Mouse (Mus musculus) intestine, postnatal 0 days (tissue): ENCODE measurements at regions not wholly inside any gene's neighbourhood (a gene's known extent, or its start where the extent isn't known, plus 50 kb on each side); places are given as distances from the start of the nearest gene placed in this dataset.

Experiments used
- ATAC-seq: fragments of 200-750 bp; cut with Nextera tagmentation; 2 replicates; pipeline ENCODE4 v1.8.0; 2017; ENCODE audit warnings: mild to moderate bottlenecking, moderate TSS enrichment, moderate library complexity
- H3K27ac ChIP-seq: fragments of 300-500 bp; sonication (generic); 2 replicates; pipeline ENCODE4 v1.5.1; 2014; ENCODE audit warnings: mild to moderate bottlenecking, low read depth, low read length, moderate library complexity
- H3K27me3 ChIP-seq: fragments of 300-500 bp; sonication (generic); replicated peaks from 2 replicates; pipeline ENCODE4 v1.6.1; 2014; ENCODE audit warnings: low read length, mixed read lengths; ENCODE audit not compliant: control insufficient read depth, insufficient read depth
- H3K36me3 ChIP-seq: fragments of 300-500 bp; sonication (generic); 2 replicates; pipeline ENCODE4 v1.6.1; 2014; ENCODE audit warnings: mild to moderate bottlenecking, moderate library complexity; ENCODE audit not compliant: control insufficient read depth, insufficient read depth
- H3K4me1 ChIP-seq: fragments of 300-500 bp; sonication (generic); replicated peaks from 2 replicates; pipeline ENCODE4 v1.6.1; 2014; ENCODE audit warnings: antibody characterized with exemption, low read length, mixed read lengths; ENCODE audit not compliant: control insufficient read depth, insufficient read depth
- H3K4me2 ChIP-seq: fragments of 300-500 bp; sonication (generic); replicated peaks from 2 replicates; pipeline ENCODE4 v1.6.1; 2014; ENCODE audit warnings: low read depth, mild to moderate bottlenecking, moderate library complexity
- H3K4me3 ChIP-seq: fragments of 300-500 bp; sonication (generic); 2 replicates; pipeline ENCODE4 v1.5.1; 2014; ENCODE audit warnings: low read depth, low read length
- H3K9ac ChIP-seq: fragments of 300-500 bp; sonication (generic); 2 replicates; pipeline ENCODE4 v1.6.1; 2014; ENCODE audit warnings: mild to moderate bottlenecking, low read depth, low read length
- H3K9me3 ChIP-seq: fragments of 300-500 bp; sonication (generic); 2 replicates; pipeline ENCODE4 v1.6.1; 2016; ENCODE audit warnings: mixed run types; ENCODE audit not compliant: control insufficient read depth
- CTCF ChIP-seq: sonication (generic); IDR thresholded peaks from 2 replicates; pipeline ENCODE4 v1.5.1; 2016; ENCODE audit warnings: low read depth, mild to moderate bottlenecking, control low read depth, antibody characterized with exemption, moderate library complexity
- WGBS: fragments of 180-500 bp; shearing (Covaris S2); extraction: QIAGEN DNeasy Blood & Tissue Kit; methylation state at CpG from one replicate; pipeline ENCODE4 v1.1.7; 2014; 5-methylcytosine and 5-hydroxymethylcytosine counted together

DNA sequence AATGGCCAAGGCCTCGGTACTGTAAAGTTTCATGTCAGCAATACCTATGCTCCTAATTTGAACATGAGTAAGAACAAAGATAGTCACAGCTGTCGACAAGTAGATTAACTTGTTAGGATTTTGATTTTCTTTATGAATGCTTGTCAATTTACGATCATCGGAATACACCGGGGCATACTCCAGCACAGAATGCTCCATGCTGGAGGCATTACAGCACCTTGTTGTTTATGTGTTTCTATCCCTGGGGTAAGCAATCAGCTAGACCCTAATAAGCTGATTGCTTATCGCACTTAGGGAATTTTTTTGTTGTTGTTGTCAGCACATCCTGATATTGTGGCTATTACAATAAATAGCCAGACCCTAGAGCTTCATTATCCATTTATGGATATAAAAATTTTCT lies 66.4 kb upstream of the Rnf152 start:
- no peak overlapping the region for H3K4me3 ChIP-seq
- ATAC-seq: no peak
- no peaks in the 10 kb centered on the region for H3K4me1 ChIP-seq
- no peak overlapping the region for H3K9ac ChIP-seq
- no peaks in the 10 kb centered on the region for H3K9me3 ChIP-seq
- H3K36me3 ChIP-seq: no peaks in the 10 kb centered on the region
- no peak overlapping the region for H3K4me2 ChIP-seq
- no peak overlapping the region for H3K27ac ChIP-seq
- 93% methylated on average over 6 of the region's 6 CpGs for WGBS
- no peaks in the 10 kb centered on the region for H3K27me3 ChIP-seq
- no peak for TF ChIP-seq CTCF

DNA sequence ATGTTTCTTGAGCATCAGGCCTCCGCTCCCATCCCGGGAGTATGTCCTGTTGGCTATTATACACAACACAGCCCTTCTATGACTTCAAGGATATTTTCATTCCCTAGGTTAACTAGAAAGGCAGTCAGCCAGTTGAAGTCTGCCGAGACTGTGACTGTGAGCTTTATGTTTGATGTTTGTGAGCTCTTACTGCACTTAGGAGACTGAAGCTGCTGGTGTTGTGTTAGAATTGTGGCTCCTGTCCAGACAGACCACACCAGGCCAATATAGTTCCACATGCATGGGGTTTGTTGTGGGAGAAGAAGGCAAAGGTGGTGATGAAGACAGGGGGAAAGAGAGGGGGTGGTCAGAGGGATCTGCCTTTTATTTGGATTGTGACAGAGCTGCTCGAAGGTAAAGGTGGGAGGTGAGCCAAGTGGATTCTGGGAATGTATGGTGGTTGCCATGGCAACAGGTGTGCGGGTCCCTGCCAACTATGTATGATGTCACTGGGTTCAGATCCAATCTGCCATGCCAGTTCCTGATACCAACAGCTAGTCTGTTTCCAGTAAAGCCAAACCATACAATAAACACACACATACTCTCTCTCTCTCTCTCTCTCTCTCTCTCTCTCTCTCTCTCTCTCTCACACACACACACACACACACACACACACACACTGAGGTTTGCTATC lies 64.0 kb upstream of the Rnf152 start:
- no peak overlapping the region for H3K27ac ChIP-seq
- no peak for TF ChIP-seq CTCF
- H3K36me3 ChIP-seq: no peaks in the 10 kb centered on the region
- H3K4me1 ChIP-seq: no peaks in the 10 kb centered on the region
- no peak overlapping the region for H3K4me3 ChIP-seq
- H3K9ac ChIP-seq: no peak overlapping the region
- no peak for ATAC-seq
- H3K4me2 ChIP-seq: no peak overlapping the region
- no peaks in the 10 kb centered on the region for H3K27me3 ChIP-seq
- H3K9me3 ChIP-seq: no peaks in the 10 kb centered on the region
- 69% methylated on average over 5 of the region's 5 CpGs for WGBS
